In genomic region chr2:153426931-153427330, GRCm38 (mm10) we compare ENCODE assay signal across 10 mouse cellular contexts.
DNase-seq lines count a peak whose midpoint lies in the region; ATAC-seq lines count a peak whose summit lies in the region.
"Had no signal": no experiment of that assay in that cellular context is flagged by ENCODE, and none has a peak within 500 bp of the region (broad histone marks: within the 10 kb centered on the region; RNA-seq: fewer than 3 reads in every experiment).

No protein-coding gene starts in this region.

- WGBS in heart, embryonic 16.5 days = 10% methylated on average over 2 of the region's 2 CpGs
- WGBS in forebrain, embryonic 11.5 days = 16% methylated on average over 2 of the region's 2 CpGs
- 13% methylated on average over 2 of the region's 2 CpGs for WGBS in neural tube, embryonic 12.5 days

- no peaks in the 10 kb centered on the region for H3K9me3 ChIP-seq in heart, embryonic 16.5 days (replicated peaks; ENCODE audit: control insufficient read depth, low read length)
- no peaks in the 10 kb centered on the region for H3K9me3 ChIP-seq in forebrain, embryonic 11.5 days (ENCODE audit: control insufficient read depth, low read length)
- H3K9me3 ChIP-seq in neural tube, embryonic 12.5 days = no peaks in the 10 kb centered on the region

- H3K27me3 ChIP-seq in heart, embryonic 16.5 days (ENCODE audit: control insufficient read depth, insufficient read depth, low read length) = no peaks in the 10 kb centered on the region
- no peaks in the 10 kb centered on the region for H3K27me3 ChIP-seq in forebrain, embryonic 11.5 days (ENCODE audit: control insufficient read depth, insufficient read depth, low read length)
- no peaks in the 10 kb centered on the region for H3K27me3 ChIP-seq in neural tube, embryonic 12.5 days (replicated peaks)

- H3K4me1 ChIP-seq in heart, embryonic 16.5 days (ENCODE audit: control insufficient read depth, insufficient read depth, low read length) = peaks cover 56% of the 10 kb centered on the region
- peaks cover 23% of the 10 kb centered on the region for H3K4me1 ChIP-seq in forebrain, embryonic 11.5 days (replicated peaks; ENCODE audit: control insufficient read depth, insufficient read depth, low read length)
- H3K4me1 ChIP-seq in neural tube, embryonic 12.5 days = peaks cover 63% of the 10 kb centered on the region

- no peak overlapping the region for H3K4me2 ChIP-seq in heart, embryonic 16.5 days (ENCODE audit: low read depth, low read length)
- H3K4me2 ChIP-seq in forebrain, embryonic 11.5 days (ENCODE audit: low read depth, low read length, severe bottlenecking) = no peak overlapping the region
- peak overlapping the region; percentile 25; the same call in 1 of the 2 replicates for H3K4me2 ChIP-seq in neural tube, embryonic 12.5 days (replicated peaks)

- H3K9ac ChIP-seq in heart, embryonic 16.5 days (ENCODE audit: low read length) = no peak overlapping the region
- H3K9ac ChIP-seq in forebrain, embryonic 11.5 days (ENCODE audit: low read length) = no peak overlapping the region
- no peak overlapping the region for H3K9ac ChIP-seq in neural tube, embryonic 12.5 days

- peak overlapping the region; percentile 47 for H3K27ac ChIP-seq in heart, embryonic 16.5 days (ENCODE audit: low read length)
- 0 out of 2 replicates have a peak overlapping the region, but pooled peaks have one; percentile 46 for H3K27ac ChIP-seq in forebrain, embryonic 11.5 days (ENCODE audit: low read depth, low read length)
- peak overlapping the region; percentile 68 for H3K27ac ChIP-seq in neural tube, embryonic 12.5 days

- H3K36me3 ChIP-seq in heart, embryonic 16.5 days (ENCODE audit: control insufficient read depth, insufficient read depth) = peaks cover 5% of the 10 kb centered on the region; the same call in 1 of the 2 replicates
- no peaks in the 10 kb centered on the region; the same call in 1 of the 2 replicates for H3K36me3 ChIP-seq in forebrain, embryonic 11.5 days (ENCODE audit: control insufficient read depth, insufficient read depth, low read length)
- peaks cover 60% of the 10 kb centered on the region for H3K36me3 ChIP-seq in neural tube, embryonic 12.5 days

- DNase-seq in heart, postnatal 25 days (ENCODE audit: low spot score) = no peak
- no peak for DNase-seq in forebrain, embryonic 11.5 days (ENCODE audit: low spot score)
- DNase-seq in liver = peak; percentile 50
- no peak for DNase-seq in thymus, postnatal 10 days (ENCODE audit: low spot score in 2 of 2)
- DNase-seq in kidney, postnatal 14 days = no peak
- DNase-seq in cerebellum, postnatal 10 days = no peak
- DNase-seq: adrenal gland, postnatal 10 days had no signal

- no peak overlapping the region for H3K4me3 ChIP-seq in heart, embryonic 16.5 days (ENCODE audit: low read length)
- H3K4me3 ChIP-seq in forebrain, embryonic 11.5 days (ENCODE audit: low read depth, low read length) = no peak overlapping the region
- no peak overlapping the region for H3K4me3 ChIP-seq in neural tube, embryonic 12.5 days

- ATAC-seq in heart, embryonic 16.5 days (replicated peaks; ENCODE audit: extremely low read depth, insufficient read depth, low FRiP score) = no peak
- ATAC-seq in forebrain, embryonic 11.5 days (replicated peaks; ENCODE audit: low FRiP score) = no peak
- ATAC-seq in neural tube, embryonic 12.5 days (ENCODE audit: low FRiP score, low read depth) = no peak
- ATAC-seq: CD4-positive, CD25-positive, alpha-beta regulatory T cell, adult 4 months had no signal

- intact Hi-C loops in heart, postnatal 25 days (cut with DNase I) = no loop called here
